Mouse (Mus musculus) stomach, embryonic 16.5 days (tissue): ENCODE measurements at regions not wholly inside any gene's neighbourhood (a gene's known extent, or its start where the extent isn't known, plus 50 kb on each side); places are given as distances from the start of the nearest gene placed in this dataset.
"Not testable (repeated sequence)": the region's sequence is repeated elsewhere in the genome, so short reads cannot be mapped to it uniquely, and the experiment has no call there.

Experiments
- ATAC-seq: fragments of 200-750 bp; cut with Nextera tagmentation; 2 replicates; pipeline ENCODE4 v1.8.0; 2017; ENCODE audit warnings: moderate number of reproducible peaks, moderate TSS enrichment; ENCODE audit not compliant: insufficient read depth, low FRiP score
- H3K27ac ChIP-seq: fragments of 300-500 bp; sonication (generic); 2 replicates; pipeline ENCODE4 v1.5.1; 2014; ENCODE audit warnings: low read length
- H3K27me3 ChIP-seq: fragments of 300-500 bp; sonication (generic); 2 replicates; pipeline ENCODE4 v1.6.1; 2014; ENCODE audit warnings: low read length, control low read depth, mixed read lengths; ENCODE audit not compliant: control insufficient read depth, insufficient read depth
- H3K36me3 ChIP-seq: fragments of 300-500 bp; sonication (generic); 2 replicates; pipeline ENCODE4 v1.6.1; 2014; ENCODE audit warnings: low read length; ENCODE audit not compliant: control insufficient read depth, insufficient read depth
- H3K4me1 ChIP-seq: fragments of 300-500 bp; sonication (generic); 2 replicates; pipeline ENCODE4 v1.6.1; 2014; ENCODE audit warnings: low read length, control low read depth, mixed read lengths; ENCODE audit not compliant: control insufficient read depth, insufficient read depth
- H3K4me2 ChIP-seq: fragments of 300-500 bp; sonication (generic); 2 replicates; pipeline ENCODE4 v1.6.1; 2014; ENCODE audit warnings: low read depth, low read length, mixed read lengths
- H3K4me3 ChIP-seq: fragments of 300-500 bp; sonication (generic); replicated peaks from 2 replicates; pipeline ENCODE4 v1.5.1; 2014; ENCODE audit warnings: mild to moderate bottlenecking, low read length
- H3K9ac ChIP-seq: fragments of 300-500 bp; sonication (generic); 2 replicates; pipeline ENCODE4 v1.6.1; 2014; ENCODE audit warnings: low read length
- H3K9me3 ChIP-seq: fragments of 300-500 bp; sonication (generic); replicated peaks from 2 replicates; pipeline ENCODE4 v1.6.1; 2016; ENCODE audit warnings: low read length, control low read depth; ENCODE audit not compliant: control insufficient read depth
- WGBS: fragments of 180-500 bp; shearing (Covaris S2); extraction: QIAGEN DNeasy Blood & Tissue Kit; methylation state at CpG from one replicate; pipeline ENCODE4 v1.1.7; 2014; 5-methylcytosine and 5-hydroxymethylcytosine counted together

DNA sequence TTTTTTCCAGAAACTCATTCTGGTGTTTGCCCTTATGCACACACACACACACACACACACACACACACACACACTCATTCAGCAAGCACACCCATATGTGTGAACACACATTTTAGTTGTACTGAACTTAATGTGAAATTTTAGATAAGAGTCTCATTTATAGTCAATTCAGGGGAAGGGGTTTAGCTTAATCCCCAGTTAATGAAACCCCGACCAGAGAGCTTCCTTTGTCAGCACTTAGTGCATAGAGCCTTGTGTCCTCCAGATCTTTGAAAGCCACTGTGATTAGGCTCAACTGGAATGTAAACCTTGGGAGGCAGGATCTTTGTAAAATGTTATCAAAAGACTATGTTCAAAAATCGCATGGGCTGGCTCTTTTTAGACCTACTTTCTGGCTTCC is 53.4 kb downstream of the Rps12 start:
- H3K27me3 ChIP-seq, result no peaks in the 10 kb centered on the region
- ATAC-seq, result no peak
- H3K4me2 ChIP-seq, result no peak overlapping the region
- H3K9me3 ChIP-seq, result no peaks in the 10 kb centered on the region
- H3K27ac ChIP-seq, result no peak overlapping the region
- H3K4me1 ChIP-seq, result no peaks in the 10 kb centered on the region
- 28% methylated on average over 2 of the region's 2 CpGs for WGBS
- no peak overlapping the region for H3K4me3 ChIP-seq
- no peak overlapping the region for H3K9ac ChIP-seq
- H3K36me3 ChIP-seq, result no peaks in the 10 kb centered on the region

DNA sequence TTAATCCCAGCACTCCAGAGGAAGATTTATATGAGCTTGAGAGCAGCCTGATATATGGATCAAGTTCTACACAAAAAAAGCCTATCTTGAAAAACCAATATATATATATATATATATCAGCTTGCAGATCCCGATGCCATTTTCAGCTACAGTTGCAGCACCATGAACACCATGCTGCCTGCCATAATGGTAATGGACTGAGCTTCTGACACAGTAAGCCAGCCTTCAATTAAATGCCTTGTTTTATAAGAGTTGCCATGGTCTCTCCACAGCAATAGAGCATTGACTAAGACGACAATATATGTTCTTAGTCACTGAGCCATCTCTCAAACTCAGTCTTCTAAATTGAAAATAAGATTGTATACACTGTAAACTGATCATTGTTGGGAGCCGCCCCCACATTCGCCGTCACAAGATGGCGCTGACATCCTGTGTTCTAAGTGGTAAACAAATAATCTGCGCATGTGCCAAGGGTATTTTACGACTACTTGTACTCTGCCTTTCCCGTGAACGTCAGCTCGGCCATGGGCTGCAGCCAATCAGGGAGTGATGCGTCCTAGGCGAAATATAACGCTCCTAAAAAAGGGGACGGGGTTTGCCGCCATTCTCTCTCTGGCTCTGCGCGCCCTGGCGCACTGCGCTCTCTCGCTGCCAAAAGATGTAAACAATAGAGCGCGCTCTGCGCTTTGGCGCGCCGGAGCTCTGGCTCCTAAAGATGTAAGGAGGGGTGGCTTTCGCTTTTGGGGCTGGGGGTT is 60.9 kb downstream of the Rps12 start:
- H3K27ac ChIP-seq, H3K9ac ChIP-seq, H3K4me2 ChIP-seq, H3K9me3 ChIP-seq, H3K4me1 ChIP-seq, H3K4me3 ChIP-seq, H3K27me3 ChIP-seq, H3K36me3 ChIP-seq, ATAC-seq: not testable (repeated sequence)
- WGBS, result 86% methylated on average over 24 of the region's 28 CpGs

DNA sequence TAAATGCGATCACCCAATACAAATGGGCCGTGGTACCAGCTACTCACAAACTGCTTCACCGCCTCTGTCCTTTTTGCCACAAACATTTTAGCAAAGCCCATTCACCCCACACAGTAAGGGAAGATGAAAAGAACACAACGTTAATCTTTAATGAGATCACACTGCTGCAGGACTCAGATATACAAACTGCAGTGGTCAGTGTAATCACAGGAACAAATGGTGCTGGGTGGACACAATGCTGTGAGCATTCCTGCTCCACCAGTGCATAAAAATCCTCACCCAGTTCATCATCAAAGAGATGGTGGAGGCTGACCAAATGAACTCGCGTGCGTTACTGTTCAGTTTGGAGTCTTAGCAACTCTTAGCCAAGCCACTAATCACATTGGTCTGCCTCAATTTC is 69.0 kb downstream of the Rps12 start:
- Histone ChIP-seq H3K4me1 (no peaks in the 10 kb centered on the region), H3K9ac (no peak overlapping the region), H3K27ac (no peak overlapping the region), H3K9me3 (0 out of 2 replicates have a peak, but pooled peaks cover 3% of the 10 kb centered on the region), H3K4me2 (no peak overlapping the region), H3K27me3 (no peaks in the 10 kb centered on the region), H3K36me3 (no peaks in the 10 kb centered on the region), H3K4me3 (no peak overlapping the region)
- 80% methylated on average over 7 of the region's 7 CpGs for WGBS
- ATAC-seq, result no peak

- Histone ChIP-seq H3K27me3 (no peaks in the 10 kb centered on the region), H3K27ac (no peak overlapping the region), H3K4me2 (no peak overlapping the region), H3K4me3 (no peak overlapping the region), H3K9ac (no peak overlapping the region), H3K4me1 (peaks cover 13% of the 10 kb centered on the region), H3K36me3 (no peaks in the 10 kb centered on the region), H3K9me3 (0 out of 2 replicates have a peak, but pooled peaks cover 3% of the 10 kb centered on the region)
- no peak for ATAC-seq
- 88% methylated on average over 10 of the region's 10 CpGs for WGBS
Measured at GRCm38 (mm10) chr10:23715511-23715910, 71.6 kb downstream of the Rps12 start.

DNA sequence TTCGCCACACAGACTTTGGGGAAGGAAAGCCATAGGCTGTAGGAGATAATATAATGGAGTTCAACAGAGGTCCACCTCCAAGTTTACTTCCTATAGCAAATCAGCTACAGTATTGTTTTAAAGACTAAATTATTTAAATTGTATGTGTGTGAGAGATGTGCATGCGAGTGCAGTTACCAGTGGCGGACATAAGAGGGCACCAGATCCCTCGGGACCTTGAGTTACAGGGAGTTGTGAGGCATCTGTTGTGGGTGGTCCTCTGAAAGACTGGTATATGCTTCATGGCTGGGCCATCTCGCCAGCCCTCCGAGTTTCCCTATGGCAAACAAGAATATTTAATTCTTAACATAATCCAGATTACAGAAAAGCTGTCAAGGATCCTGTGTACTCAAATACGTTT is 72.0 kb downstream of the Rps12 start:
- Histone ChIP-seq H3K27ac (no peak overlapping the region), H3K9ac (no peak overlapping the region), H3K36me3 (no peaks in the 10 kb centered on the region), H3K4me1 (peaks cover 13% of the 10 kb centered on the region), H3K27me3 (no peaks in the 10 kb centered on the region), H3K9me3 (0 out of 2 replicates have a peak, but pooled peaks cover 3% of the 10 kb centered on the region), H3K4me2 (no peak overlapping the region), H3K4me3 (no peak overlapping the region)
- no peak for ATAC-seq
- 91% methylated on average over 7 of the region's 7 CpGs for WGBS

- Histone ChIP-seq H3K27me3 (no peaks in the 10 kb centered on the region), H3K9ac (no peak overlapping the region), H3K9me3 (0 out of 2 replicates have a peak, but pooled peaks cover 3% of the 10 kb centered on the region), H3K4me1 (peaks cover 13% of the 10 kb centered on the region), H3K4me3 (no peak overlapping the region), H3K36me3 (no peaks in the 10 kb centered on the region), H3K27ac (no peak overlapping the region), H3K4me2 (no peak overlapping the region)
- 55% methylated on average over 5 of the region's 5 CpGs for WGBS
- no peak for ATAC-seq
Measured at GRCm38 (mm10) chr10:23712691-23713378, 74.2 kb downstream of the Rps12 start.

- Histone ChIP-seq H3K4me3 (no peak overlapping the region), H3K27ac (no peak overlapping the region), H3K27me3 (no peaks in the 10 kb centered on the region), H3K36me3 (no peaks in the 10 kb centered on the region), H3K4me2 (peak overlapping the region; percentile 2; the same call in 1 of the 2 replicates), H3K4me1 (peaks cover 13% of the 10 kb centered on the region), H3K9me3 (0 out of 2 replicates have a peak, but pooled peaks cover 3% of the 10 kb centered on the region), H3K9ac (no peak overlapping the region)
- 32% methylated on average over 6 of the region's 6 CpGs for WGBS
- no peak for ATAC-seq
Measured at GRCm38 (mm10) chr10:23711416-23712171, 75.5 kb downstream of the Rps12 start.

DNA sequence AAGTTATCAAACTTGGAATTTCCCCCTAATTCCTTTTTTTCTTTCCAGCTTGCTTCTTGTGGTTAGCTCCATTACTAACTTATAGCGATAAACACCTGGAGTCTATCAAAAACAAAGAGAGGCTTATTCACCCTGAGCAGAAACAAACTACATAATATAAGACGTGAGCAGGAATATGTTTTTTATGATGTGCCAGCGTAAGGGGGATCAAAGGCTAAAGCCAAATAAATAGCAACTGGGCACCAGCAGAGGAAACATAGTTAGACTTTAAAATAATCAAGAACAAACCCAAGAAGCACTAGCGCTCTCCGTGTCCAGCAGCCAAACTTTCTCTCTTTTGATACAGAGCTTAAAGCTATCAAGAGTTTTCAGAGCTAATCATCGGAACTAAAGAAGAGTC is 76.1 kb downstream of the Rps12 start:
- no peaks in the 10 kb centered on the region for H3K36me3 ChIP-seq
- no peak overlapping the region for H3K27ac ChIP-seq
- peaks cover 13% of the 10 kb centered on the region for H3K4me1 ChIP-seq
- no peaks in the 10 kb centered on the region for H3K27me3 ChIP-seq
- ATAC-seq, result no peak
- WGBS, result 60% methylated on average over 6 of the region's 6 CpGs
- H3K4me2 ChIP-seq, result no peak overlapping the region
- H3K9me3 ChIP-seq, result 0 out of 2 replicates have a peak, but pooled peaks cover 3% of the 10 kb centered on the region
- no peak overlapping the region for H3K4me3 ChIP-seq
- no peak overlapping the region for H3K9ac ChIP-seq

- Histone ChIP-seq H3K4me3 (no peak overlapping the region), H3K27ac (no peak overlapping the region), H3K4me2 (no peak overlapping the region), H3K27me3 (no peaks in the 10 kb centered on the region), H3K9me3 (no peaks in the 10 kb centered on the region), H3K36me3 (no peaks in the 10 kb centered on the region), H3K4me1 (peaks cover 13% of the 10 kb centered on the region), H3K9ac (no peak overlapping the region)
- WGBS, result 70% methylated on average over 8 of the region's 8 CpGs
- ATAC-seq, result no peak
Measured at GRCm38 (mm10) chr10:23708261-23708660, 78.8 kb downstream of the Rps12 start.
